Mouse (Mus musculus) cerebellum, postnatal 36 days (tissue): ENCODE results near the gene Igf2bp3.

Source experiments
- DNase-seq, 2 experiments: peaks; one replicate each; pipeline ENCODE4 v3.0.0; 2021 to 2022; ENCODE audit warnings: mixed read lengths in 2 of 2

The Igf2bp3 gene

DNA sequence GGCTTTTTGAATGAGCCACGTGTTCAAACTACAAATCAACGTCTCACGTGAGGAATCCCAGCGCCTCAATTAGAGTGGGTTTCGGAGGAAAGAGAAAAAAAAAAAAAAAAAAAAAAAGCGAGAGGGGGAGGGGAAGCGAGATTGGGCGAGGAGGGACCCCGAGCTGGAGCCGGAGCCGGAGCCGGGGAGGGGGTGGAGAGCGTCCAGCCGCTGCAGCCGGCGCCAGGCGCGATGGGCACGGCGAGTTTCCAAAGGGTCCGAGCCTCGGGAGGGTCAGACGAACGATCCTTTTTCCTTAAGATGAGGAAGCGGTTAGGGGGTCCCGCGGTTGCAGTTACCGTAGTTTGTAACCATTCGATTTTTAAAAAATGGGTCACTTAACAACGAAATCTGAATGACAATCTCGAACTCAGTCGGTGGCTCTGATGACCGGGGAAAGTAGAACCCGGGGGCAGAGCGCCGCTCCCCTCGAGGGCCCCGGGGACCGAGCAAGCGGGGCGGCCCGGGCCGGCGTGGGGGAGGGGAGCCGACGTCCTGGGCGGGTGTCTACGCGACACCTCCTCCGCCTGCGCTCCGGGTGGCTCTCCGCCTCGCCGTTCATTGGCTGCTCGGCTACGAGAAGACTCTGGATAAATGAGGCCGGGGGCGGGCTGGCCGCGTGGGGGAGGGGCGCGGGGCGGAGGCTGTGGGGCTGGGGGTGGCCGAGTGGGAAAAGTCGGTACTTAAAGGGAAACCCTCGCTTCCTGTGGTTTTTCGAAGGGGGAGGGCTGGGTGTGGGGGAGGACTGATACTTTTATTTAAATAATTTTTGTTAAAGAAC lies at the start of gene Igf2bp3:
TSS of gene Igf2bp3 (minus strand) at position 30 of the 820 bp plus-strand sequence.
- DNase-seq: no peak

DNA sequence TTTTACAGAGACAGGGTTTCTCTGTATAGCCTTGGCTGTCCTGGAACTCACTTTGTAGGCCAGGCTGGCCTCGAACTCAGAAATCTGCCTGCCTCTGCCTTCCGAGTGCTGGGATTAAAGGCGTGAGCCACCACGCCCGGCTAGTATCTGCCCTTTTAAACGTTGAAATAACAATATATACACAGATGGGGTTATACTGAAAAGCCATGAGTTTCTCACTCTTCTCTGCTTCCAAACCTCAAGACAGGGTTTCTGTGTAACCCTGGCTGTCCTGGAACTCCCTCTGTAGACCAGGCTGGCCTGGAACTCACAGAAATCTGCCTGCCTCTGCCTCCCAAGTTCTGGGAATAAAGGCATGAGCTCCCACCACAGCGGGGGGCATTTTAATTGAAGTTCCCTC lies 49.7 kb upstream of the Igf2bp3 start:
- peak in 1 of 2 experiments; percentile 8 for DNase-seq

DNA sequence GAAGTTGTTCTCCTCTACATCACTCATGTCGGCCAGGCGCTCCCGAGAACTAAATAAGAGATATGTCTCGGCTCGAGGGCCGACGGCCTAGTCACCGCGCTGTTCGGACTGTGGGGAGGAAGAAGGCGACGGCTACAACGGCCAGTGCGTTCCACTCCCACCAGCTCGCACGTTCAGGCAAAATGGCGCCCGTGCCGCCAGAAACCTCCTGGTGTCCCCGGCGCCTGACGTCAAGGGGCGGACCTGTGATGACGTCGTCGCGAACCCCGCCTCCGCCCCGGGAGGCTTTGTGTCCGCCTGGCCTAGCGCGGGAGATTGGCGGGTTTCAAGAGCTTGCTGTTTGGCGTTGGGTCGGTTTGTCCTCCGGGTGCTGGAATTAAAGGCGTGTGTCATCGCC lies 49.1 kb upstream of the Igf2bp3 start, which contains the start of gene Tra2a:
TSS of gene Tra2a (minus strand) at position 187 of the 397 bp plus-strand sequence.
- DNase-seq: peak; percentile 94 to 96

DNA sequence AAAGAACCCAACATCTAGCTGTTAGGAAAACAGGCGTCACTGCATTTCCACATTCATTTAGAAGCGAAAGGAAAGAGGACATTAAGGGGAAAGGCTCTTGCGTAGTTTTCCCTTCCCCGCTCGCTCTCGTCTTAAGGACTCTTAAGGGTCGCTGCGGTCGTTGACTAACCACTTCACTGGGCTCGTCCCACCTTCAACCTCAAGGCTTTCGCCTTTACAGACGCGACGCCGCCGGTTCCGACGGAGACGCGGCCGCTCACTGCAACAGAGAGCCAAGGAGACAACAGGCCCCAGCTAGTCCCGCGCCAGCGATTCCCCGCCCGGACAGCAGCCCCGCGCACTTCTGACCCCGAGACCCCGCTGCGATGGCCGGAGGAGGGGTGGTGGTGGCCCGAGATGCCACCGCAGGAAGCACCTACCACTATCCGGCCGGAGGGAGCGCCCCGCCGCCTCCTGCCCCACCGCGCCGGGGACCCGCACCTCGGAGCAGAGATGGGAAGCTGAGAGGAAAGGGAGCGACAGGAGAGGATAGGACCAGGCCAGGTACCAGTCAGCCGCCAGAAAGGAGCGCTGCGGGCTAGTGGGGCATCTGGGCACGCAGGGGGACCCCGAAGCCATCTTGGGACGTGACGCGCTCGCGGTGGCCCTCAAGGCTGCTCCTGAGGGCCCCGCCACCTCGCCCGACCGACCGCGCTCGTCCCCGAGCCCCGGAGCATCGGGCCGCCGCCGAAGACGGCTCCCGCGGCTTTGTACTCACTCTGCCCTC lies 48.5 kb upstream of the Igf2bp3 start:
- DNase-seq: peak in 1 of 2 experiments; percentile 56

DNA sequence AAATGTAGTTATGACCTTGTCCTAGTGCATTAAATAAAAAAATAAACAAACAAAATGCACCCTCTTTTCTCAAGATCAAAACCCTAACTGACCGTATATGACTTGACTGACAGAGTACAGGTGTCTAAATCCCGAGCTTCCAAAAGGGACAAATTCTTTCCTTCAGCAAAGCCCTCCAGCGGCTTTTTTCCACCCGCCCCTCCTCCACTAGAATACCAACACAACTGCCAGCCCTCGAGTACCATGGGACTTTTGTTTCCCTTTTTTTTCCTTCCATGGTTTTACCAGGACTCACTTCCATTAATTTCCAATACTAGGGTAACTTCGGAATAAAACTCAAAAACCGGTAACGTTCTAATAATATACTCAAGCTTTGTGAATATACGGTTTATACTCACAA lies 47.7 kb upstream of the Igf2bp3 start:
- DNase-seq: no peak

DNA sequence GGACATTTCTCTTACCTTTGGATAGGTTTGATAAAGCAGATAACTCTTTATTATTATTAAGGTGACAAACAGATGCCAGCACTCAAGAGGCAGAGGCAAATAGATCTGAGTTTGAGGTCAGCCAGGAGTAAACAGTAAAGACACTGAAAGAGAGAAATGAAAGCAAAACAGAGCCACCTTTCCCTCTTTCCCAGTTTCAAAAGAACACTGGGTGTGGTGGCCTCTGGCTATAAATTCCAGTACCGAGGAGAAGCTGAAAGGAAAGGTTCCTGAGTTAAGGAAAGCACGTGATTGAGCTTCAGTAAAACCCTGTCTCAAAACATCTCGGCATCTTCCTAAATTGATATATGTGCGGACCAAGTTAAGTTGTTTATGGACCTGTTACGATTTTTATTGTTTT lies 45.0 kb upstream of the Igf2bp3 start:
- no peak for DNase-seq

DNA sequence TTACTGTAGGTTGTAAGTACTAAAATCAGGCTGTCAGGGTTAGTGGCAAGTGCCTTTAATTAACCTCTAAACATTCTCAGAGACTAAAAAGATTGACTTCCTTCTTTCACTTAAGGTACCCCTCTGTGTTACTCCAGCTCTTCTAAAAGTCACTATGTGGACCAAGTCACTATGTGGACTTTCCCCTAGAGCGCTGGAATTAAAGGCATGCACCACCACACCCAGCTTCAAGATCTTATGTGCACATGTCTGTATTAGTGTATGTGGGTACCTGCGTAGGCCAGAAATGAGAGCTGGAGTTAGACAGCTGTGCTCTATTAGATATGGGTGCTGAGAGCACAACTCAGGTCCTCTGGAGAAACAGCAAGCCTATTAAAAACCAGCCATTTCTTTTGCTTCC lies 43.1 kb upstream of the Igf2bp3 start:
- no peak for DNase-seq

DNA sequence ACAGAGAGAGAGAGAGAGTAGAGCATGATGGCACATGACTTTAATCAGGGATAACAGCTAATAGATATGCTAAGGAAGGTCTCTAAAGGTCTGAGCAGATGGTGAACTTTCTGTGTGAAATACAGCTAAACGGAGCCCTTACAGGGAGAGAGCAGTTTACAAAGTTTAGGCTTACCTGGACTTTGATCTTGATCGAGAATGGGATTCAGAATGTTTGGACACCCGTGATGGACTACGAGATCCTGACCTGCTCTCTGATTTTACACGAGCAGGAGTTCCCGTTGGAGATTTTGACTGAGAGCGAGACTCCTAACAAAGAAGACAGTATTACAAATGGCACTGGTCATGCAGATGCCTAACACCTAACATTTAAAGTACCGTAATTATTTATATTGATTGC lies 37.5 kb upstream of the Igf2bp3 start:
- DNase-seq: no peak

DNA sequence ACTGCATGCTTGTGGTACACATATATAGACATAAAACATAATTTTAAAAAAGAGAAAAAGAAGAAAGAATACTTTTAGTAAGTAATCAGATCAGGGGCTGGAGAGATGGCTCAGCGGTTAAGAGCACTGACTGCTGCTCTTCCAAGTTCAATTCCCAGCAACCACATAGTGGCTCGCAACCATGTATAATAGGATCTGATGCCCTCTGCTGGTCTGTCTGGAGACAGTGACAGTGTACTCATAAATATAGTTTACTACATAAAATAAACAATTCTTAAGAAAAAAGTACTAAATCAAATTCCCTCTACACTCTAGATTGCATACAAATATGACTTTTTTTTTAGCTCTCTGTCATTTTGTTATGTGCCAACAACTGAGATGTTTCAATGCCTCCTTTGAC lies 36.4 kb upstream of the Igf2bp3 start:
- DNase-seq: no peak

DNA sequence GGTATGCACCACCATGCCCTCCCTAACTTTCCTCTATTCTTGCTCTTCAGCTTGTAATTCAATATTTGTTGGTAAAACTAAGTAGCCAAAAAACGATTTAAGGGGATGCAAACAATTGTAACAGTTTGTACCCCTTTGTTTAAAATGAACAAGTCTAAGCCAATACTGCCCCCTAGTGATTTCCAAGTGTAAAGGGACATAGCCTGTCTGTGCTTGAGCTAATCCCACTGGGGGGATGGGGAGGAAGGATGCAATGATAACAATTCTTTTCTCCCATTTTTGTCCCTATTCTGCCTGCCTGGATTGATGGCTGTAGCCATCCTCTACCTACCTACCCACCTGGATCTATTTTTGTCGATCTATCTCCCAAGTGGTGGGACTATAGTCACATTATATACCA lies 32.5 kb upstream of the Igf2bp3 start:
- no peak for DNase-seq

DNA sequence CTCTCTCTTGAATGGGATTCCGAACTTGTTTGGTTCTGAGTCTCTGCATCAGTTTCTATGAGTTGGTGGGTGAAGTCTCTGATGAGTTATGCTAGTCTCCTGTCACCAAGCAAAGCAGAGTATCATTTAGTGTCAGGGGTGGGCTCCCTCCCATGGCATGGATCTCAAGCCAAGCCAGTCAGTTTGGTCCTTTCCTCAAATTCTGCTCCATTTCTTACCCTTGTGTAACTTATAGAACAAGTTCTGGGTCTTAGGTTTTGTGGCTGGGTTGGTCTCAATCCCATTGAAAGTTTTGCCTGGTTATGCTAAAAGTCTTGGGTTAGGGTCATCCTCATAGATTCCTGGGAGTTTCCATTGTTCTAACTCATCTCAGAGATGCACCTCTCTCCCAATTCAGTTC lies 27.6 kb upstream of the Igf2bp3 start:
- no peak for DNase-seq

DNA sequence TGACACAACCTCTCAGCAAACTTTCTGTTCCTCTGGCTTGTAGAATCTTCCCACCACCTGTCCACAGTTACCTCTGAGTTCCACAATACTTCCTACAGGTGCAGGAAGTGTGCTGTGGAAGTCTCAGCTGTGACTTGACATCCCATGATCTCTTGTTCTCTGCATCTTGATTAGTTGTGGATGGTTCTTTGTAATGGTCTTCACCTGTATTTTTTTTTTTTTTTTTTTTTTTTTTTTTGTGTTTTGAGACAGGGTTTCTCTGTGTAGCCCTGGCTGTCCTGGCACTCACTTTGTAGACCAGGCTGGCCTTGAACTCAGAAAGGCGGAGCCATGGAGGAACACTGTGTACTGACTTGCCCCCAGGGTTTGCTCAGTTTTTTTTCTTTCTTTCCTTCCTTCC lies 26.8 kb upstream of the Igf2bp3 start:
- DNase-seq: no peak

DNA sequence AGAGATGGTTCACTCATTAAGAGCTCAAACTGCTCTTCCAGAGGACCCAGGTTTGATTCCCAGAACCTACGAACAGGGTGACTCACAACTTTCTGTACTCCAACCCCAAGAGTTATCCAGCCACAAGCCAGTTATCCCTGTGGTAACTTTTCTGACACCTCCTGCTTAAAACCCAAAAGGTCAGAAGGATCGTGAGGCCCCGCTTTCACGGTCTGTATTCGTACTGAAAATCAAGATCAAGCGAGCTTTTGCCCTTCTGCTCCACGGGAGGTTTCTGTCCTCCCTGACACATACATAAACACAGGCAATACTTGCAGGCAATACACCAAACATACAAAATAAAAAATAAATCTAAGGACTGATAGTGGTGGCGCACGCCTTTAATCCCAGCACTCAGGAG lies 21.6 kb upstream of the Igf2bp3 start:
- peak; percentile 99 to 100 for DNase-seq

DNA sequence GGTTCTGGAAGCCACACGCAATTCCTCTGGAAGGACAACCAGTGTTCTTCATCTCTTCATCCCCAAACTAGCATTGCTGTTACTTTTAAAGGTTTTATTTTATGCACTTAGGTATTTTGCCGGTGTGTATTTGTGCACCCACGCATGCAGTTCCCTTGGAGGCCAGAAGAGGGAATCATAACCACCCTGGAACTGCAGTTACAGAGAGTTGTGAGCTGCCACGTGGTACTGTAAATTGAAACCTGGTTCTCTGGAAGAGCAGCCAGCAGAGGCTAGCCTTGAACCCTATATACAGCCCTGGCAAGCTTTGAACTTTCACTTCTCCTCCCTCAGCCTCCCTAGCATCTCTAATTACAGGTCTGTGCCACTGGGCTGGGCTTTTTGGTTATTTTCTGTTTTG lies 18.6 kb upstream of the Igf2bp3 start:
- DNase-seq: no peak

DNA sequence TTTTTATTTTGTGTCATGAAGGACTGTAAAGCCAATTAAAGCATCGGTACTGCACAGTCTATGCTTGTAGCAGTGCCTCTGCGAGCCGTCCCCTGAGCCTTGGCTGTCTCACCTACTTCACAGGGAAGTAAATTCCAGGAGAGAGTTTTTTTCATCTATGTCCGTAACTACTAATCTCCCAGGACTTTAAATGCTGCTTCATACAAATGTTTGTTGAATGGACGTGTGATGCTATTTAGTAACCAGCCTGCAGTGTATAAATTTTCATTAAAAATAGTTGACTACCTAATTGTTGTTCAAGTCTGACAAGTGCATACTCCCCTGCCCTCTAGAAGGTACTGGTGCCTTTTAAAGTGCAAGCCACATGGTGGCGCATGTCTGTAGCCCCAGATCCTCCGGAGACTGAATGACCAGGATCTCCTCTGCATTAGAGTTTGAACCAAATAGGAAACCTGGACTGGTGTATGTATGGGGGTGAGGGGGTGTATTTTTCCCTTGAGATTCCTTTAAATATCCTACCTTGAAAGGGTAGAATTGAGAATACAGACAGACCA lies 13.4 kb upstream of the Igf2bp3 start:
- DNase-seq: peak; percentile 20 to 22

DNA sequence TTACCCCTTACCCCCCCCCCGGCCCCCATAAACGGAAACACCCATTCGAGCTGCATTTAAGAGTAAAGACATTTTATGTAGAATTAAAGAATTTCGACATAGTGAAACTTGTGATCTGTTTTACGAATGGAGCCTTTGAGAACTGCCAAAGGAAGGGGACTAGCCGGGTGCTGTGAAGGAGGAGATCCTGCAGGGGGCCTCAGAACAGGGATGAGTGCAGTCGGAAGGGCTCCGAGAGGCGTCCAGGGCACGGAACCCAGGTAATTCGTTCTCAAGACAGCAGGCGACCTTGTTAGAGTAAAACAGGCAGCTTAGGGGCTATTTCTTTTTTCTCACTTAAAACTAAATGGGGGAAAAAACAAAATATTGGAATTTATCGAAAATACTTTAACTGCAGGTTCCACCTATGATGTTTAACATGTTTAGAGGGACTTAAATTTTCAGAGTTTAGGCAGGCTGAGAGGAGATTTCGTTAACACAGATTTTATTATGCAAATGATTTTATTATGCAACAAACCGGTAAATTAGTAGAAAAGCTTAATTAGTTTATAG lies 12.5 kb upstream of the Igf2bp3 start:
- peak in 1 of 2 experiments; percentile 21 for DNase-seq

DNA sequence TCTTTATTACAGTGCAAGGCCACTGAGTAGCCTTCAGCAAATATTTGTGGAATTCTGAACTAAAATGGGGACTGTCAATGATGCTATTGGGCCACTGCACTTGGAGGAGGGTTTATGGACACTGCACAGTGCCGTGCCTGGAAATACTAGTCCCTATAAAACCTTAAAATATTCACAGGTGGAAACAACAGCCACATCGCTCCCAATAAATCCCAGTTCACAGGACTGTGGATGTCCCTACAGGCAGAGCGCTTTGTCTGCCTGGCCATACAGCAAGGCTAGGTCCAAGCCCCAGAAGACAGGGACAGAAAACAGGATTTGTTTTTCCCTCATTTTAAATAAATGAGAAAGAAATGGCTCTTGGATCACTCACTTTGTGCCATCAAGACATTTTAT lies 11.0 kb upstream of the Igf2bp3 start:
- DNase-seq: no peak

DNA sequence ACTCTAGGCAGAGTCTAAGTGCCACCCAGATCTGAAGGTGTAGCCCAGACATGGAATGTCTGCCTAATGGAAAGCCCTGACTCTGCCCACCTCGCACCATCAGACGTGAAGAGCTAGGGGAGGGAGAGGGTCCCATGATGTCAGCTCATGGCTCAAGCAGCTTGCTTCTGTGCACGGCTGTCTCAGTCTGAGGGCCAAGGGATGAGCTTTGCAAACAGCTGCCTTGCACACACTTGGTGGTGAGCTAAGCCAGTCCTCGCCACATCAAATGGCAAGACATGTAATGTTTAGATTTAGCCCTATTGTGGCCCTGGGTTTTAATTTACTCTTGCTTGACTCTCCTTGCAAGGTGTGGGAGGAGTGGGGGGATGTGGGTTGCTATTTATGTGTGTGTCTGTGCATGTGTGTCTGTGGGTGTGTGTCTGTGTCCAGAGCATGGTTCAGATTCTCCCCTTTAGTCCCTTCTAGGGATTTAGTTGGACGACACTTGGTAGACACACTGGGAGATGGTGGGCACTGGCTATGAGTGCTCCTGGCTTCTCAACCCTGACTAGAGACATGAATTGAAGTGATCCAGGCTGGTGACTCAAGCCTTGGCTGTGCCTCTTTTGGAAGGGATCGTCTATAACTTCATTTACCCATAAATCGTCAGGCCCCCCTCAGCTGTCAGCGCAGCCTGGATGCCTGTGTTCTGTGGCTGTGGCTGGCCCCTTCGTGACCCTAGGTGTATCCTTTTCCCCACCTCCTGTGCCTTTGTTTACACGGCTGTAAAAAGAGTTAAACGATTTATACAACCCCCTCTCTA lies 10.4 kb upstream of the Igf2bp3 start:
- DNase-seq: no peak

DNA sequence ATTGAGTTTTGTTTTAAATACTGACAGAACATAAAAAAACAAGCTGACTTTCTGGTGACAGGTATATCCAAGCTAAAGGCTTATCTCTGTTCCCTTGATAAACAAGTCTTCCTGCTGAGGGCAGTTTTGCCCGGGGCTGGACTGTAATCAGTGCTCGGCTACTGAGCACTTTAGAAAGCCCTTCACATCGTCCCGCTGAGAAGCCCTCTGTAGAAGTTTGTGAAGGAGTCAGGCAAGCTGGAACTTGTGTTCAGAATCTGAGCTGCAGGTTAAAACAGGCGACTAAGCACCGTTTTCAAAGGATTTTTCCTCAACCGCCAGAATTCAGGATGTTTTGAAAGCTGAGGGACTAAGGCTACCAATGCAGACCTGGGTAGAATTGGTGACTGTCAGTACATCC lies 7.1 kb upstream of the Igf2bp3 start:
- DNase-seq: no peak

DNA sequence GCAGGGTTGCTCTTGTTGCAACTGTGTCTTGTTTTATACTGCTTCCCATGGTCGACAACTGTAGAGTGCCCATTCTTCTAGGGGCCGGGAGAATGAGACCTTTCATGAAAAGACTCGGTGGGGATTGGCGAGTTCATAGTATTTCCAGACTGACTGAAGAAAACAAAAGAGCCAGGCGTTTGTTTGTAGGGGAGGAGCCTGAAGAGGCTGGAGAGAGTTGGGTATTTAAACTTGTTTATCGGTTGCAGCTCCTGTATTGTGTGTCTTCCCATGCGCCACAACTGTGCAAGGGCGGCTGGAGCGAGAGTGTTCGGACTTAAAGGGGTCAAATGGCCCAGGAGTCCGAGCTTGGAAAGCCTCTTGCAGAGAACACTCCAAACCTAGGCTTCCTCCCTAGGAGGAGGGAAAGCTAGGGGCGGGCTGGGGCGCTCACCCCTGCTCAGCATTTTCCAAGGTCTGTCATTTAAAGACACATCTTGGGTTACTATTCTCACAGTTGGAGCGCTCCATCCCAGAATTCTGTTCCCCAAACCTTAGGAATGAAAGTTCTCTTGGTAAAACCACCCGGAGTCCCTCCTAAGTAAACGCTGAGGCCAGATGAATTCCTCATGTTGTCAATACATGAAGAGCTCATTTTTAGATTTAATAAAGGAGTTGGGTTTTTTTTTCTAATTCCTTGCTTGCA lies 5.3 kb upstream of the Igf2bp3 start:
- DNase-seq: no peak

DNA sequence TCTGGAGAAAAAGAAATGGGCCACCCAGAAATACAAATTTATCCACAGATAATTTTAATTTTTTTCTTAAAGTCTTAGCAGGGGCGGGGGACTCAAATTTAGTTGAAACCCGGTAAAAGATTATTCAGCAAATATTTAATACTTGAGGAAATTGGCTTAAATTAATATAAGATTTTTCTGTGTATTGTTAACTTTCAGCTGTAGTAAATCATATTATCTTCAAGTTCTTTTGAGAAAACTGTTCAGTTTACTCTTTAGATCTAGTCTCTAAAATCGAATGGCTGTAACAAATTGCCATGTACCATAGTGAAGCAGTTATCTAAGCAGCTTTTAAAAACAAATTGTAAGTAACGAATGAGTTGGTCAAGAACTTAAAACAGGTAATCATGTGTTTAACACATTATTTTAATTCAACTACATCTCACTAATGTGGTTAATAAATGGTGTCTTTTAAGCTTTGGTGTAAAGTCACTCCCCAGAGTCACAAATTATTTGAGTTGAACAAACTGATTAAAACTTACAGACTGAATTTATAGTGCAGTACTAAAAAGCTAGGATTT lies 4.3 kb upstream of the Igf2bp3 start:
- no peak for DNase-seq
